Mouse (Mus musculus) kidney, adult 9 months (tissue): Measurements from ENCODE around the gene Golt1b.

ENCODE experiments used
- DNase-seq: peaks from one replicate; pipeline ENCODE4 v3.0.0; 2022

Golt1b gene

DNA sequence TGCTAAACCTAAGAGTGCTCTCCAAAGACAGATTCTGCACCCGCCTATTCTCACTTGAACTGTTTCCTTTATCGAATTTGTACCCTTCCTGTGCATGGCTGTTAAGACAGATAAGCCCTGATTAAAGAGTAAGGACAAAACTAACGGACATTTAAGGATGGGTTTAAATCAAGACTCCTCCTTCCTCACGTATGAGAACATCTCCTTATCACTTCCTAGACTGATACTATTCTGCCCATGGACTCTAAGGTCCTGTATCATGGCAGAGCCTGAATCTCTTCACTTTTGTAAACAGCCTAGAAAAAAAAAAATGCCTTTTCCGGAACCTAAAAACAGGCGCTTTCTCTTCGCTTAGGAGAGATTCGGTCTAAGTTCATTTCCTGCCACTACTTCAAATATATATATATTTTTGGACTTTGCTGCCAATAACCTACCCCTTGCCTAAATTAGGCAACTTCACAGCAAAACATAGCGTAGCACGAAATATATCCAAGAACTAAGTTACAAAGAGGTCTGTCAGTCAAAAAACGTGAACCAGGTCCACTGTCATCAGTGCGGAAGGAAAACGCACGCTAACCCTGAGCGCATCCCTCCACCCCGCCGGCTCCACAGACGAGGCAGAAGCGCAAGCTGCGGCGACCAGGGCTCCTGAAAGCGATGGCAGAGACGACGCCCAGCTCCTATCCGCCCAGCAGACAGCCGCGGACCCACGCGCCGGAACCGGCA is 573 bp upstream of the Golt1b start:
- no peak for DNase-seq

DNA sequence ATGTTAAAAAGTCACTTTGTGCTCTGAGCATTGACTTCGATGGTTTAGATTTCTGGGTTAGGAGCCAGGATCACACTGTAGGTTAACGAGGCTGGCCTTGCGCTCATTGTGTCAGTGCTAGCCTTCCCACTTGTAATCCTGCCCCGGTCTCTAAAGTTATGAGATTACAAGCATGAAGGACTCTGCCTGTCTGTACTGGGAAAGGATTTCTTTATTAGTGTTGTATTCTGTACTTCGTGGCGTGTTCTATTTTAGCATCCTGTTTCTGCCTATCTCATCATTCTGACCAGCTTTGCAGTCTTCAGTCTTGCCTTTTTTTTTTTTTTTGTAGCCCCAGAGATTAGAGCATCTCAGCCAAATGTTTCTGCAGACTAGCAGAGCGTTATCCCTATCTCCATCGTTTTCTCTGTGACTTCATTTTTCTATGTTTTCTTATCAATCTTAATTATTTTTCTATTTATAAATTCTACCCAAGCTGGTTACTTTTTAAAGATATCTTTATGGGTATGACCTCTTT is 792 bp downstream of the Golt1b start:
- DNase-seq = peak; percentile 17

DNA sequence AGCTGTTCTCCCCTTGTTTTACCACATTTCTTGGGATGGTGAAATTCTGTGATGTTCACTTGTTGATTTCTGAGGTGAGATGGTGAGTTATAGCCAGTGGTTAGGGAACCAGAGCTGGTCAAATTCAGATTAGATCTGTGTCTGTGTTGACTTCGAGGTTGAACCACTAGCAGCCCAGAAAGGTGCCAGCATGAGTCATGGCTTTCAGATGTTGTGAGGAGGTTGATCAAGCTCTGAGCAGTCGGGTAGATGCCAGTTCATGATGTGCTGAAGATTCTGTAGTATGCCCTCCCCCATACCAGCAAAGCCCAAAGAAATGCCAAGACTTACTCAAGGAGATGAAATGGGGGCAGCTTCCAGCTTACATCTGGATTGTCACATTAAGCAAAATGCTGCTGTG is 2.1 kb downstream of the Golt1b start:
- DNase-seq = no peak

DNA sequence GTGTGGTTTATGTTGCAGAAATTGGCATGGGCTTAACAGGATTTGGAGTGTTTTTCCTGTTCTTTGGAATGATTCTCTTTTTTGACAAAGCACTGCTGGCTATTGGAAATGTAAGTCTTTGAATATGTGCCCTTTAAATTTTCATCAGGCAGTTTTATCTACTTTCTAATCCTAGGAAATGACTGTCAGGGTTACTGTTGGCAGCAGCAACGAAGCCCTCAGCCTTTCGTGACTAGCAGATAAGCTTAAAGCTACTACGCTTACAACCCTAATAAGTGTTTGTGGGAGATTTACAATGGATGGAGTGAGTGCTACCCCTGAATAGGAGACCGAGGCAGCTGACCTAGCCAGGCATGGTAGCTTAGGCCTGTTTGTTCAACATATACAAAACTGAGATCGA is 5.3 kb downstream of the Golt1b start:
- no peak for DNase-seq

DNA sequence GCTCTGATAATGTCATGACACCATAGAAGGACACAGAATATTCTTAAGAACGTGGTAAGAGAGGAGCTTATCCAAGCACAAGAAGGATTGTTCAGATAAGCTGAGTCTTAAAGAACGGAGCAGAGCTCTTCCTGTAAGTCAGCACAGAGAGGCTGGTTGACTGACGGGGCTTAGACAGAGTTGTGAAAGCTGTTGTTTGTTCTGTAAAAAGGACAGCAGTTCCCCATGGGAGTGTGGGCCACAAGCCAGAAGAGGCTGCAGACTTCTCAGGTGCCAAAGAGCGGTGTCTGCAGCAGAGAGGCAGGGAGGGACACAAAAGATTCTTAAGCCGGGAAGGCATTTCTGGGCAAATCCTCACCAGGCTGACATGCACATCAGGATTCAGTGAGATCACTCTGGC is 7.6 kb downstream of the Golt1b start:
- DNase-seq = no peak

- DNase-seq = no peak
These were observed 8.7 kb downstream of the Golt1b start for GRCm38 (mm10) chr6:142395756-142396155.

GRCm38 (mm10) chr6:142411140-142411539 is 24.1 kb downstream of the Golt1b start:
- DNase-seq = no peak

GRCm38 (mm10) chr6:142412906-142413491 is 26.0 kb downstream of the Golt1b start, which contains the start of gene Spx:
Gene Spx, plus strand, starts transcription at chr6:142413441.
- no peak for DNase-seq

DNA sequence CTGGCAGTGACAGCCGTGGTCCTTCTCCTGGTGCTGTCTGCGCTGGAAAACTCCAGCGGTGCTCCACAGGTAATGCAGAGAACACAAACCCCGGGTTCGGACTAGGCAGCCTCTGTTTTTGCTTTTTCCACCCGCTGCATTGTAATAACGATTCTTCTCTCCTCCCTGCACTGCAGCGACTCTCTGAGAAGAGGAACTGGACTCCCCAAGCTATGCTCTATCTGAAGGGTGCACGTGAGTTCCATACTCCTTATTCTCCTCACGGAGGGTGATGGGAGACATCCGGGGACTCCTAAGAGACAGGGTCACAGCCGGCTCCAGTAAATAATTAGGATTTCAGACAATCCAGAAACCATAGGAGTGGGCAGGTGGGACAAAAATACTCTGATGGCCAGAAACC is 26.8 kb downstream of the Golt1b start:
- no peak for DNase-seq

GRCm38 (mm10) chr6:142414597-142414996 is 27.6 kb downstream of the Golt1b start:
- DNase-seq = no peak

DNA sequence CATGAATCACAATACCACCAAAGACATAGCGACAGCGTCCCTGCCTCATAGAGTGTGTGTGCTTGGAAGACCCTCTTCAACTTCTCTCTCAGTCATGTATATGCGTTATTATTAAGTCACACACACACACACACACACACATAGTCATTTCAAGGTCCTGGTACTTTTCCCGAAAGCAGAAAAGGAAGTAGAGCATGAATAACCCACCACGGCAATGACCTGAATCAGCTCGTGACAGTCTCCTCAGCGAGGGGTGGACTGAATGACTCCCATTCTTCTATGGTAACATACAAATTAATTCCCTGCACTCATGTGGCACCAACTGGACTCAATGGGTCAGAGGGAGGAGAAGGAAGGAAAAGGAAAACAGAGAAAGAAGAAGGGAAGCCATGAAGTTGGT is 38.0 kb downstream of the Golt1b start:
- DNase-seq = no peak

- DNase-seq = no peak
These were observed 42.1 kb downstream of the Golt1b start for GRCm38 (mm10) chr6:142429072-142429471.

DNA sequence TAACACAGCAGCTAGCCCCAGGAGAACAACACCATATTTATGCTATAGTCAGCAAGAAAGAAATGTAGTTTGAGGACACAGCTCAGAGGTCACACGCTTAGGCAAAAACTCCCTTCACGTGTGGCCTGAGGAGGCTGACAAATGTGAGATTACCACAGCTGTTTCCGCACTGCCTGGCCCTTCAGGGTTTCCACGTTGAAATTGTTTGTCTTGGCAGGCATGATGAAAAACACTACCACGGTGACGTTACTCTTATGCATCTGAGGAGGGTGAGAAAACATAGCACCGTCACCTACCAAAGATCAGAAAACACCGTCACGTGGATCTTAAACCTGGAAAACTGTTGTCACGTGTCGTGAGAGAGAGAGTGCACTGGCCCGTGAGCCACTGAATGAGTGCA is 64.4 kb downstream of the Golt1b start:
- DNase-seq = peak; percentile 14

GRCm38 (mm10) chr6:142453311-142453710 is 66.3 kb downstream of the Golt1b start:
- no peak for DNase-seq
